Mouse (Mus musculus) hindbrain, embryonic 11.5 days (tissue): Measurements from ENCODE around the gene Gbgt1. TPM values are rescaled to one million over a fixed set of nuclear protein-coding genes. Genes with fewer than 3 reads are reported as not detected.

Experiments
- ATAC-seq: fragments of 200-750 bp; cut with Nextera tagmentation; 2 replicates; pipeline ENCODE4 v1.8.0; 2017; ENCODE audit warnings: mild to moderate bottlenecking, moderate TSS enrichment, moderate library complexity; ENCODE audit not compliant: low FRiP score
- DNase-seq: peaks from one replicate; pipeline ENCODE4 v3.0.0-alpha.2; 2015; ENCODE audit warnings: low spot score
- H3K27ac ChIP-seq: fragments of 300-500 bp; sonication (generic); 2 replicates; pipeline ENCODE4 v1.5.1; 2014; ENCODE audit warnings: mild to moderate bottlenecking, low read depth, low read length
- H3K27me3 ChIP-seq: fragments of 300-500 bp; sonication (generic); 2 replicates; pipeline ENCODE4 v1.6.1; 2014; ENCODE audit warnings: mild to moderate bottlenecking, low read length, moderate library complexity, mixed read lengths; ENCODE audit not compliant: control insufficient read depth, insufficient read depth
- H3K36me3 ChIP-seq: fragments of 300-500 bp; sonication (generic); 2 replicates; pipeline ENCODE4 v1.6.1; 2014; ENCODE audit warnings: mild to moderate bottlenecking, low read length, moderate library complexity, mixed read lengths; ENCODE audit not compliant: control insufficient read depth, insufficient read depth
- H3K4me1 ChIP-seq: fragments of 300-500 bp; sonication (generic); replicated peaks from 2 replicates; pipeline ENCODE4 v1.6.1; 2014; ENCODE audit warnings: low read length, mixed read lengths; ENCODE audit not compliant: control insufficient read depth, insufficient read depth
- H3K4me2 ChIP-seq: fragments of 300-500 bp; sonication (generic); replicated peaks from 2 replicates; pipeline ENCODE4 v1.6.1; 2014; ENCODE audit warnings: mild to moderate bottlenecking, low read depth, low read length
- H3K4me3 ChIP-seq: fragments of 300-500 bp; sonication (generic); 2 replicates; pipeline ENCODE4 v1.5.1; 2014; ENCODE audit warnings: low read depth, low read length
- H3K9ac ChIP-seq: fragments of 300-500 bp; sonication (generic); 2 replicates; pipeline ENCODE4 v1.6.1; 2014; ENCODE audit warnings: low read depth, low read length
- H3K9me3 ChIP-seq: fragments of 300-500 bp; sonication (generic); 2 replicates; pipeline ENCODE4 v1.6.1; 2016; ENCODE audit warnings: low read length; ENCODE audit not compliant: control insufficient read depth
- WGBS: fragments of 180-500 bp; shearing (Covaris S2); extraction: QIAGEN DNeasy Blood & Tissue Kit; methylation state at CpG from one replicate; pipeline ENCODE4 v1.1.7; 2014; 5-methylcytosine and 5-hydroxymethylcytosine counted together
- polyA plus RNA-seq: library from polyadenylated mRNA; unstranded; fragments of >200 nt; fragmentation: Nextera tagmentation; extraction: Ambion mirVana; gene quantifications from 2 replicates; pipeline ENCODE4 v1.2.1, GENCODE M21; 2014

Gene Gbgt1
- 0.38 and 1.1 TPM in 2 replicates for polyA plus RNA-seq

- Histone ChIP-seq H3K36me3 (no peaks in the 10 kb centered on the region), H3K4me3 (no peak within 1 kb of the TSS), H3K27ac (no peak within 1 kb of the TSS), H3K9me3 (no peaks in the 10 kb centered on the region), H3K4me2 (no peak within 1 kb of the TSS), H3K9ac (no peak within 1 kb of the TSS), H3K4me1 (no peaks in the 10 kb centered on the region), H3K27me3 (no peaks in the 10 kb centered on the region)
- no peak for ATAC-seq
- 83% methylated on average over 5 of the region's 5 CpGs for WGBS
- DNase-seq = no peak
Measured at GRCm38 (mm10) chr2:28496671-28497070, at the start of gene Gbgt1. Gbgt1 (plus strand) TSS chr2:28496891.

DNA sequence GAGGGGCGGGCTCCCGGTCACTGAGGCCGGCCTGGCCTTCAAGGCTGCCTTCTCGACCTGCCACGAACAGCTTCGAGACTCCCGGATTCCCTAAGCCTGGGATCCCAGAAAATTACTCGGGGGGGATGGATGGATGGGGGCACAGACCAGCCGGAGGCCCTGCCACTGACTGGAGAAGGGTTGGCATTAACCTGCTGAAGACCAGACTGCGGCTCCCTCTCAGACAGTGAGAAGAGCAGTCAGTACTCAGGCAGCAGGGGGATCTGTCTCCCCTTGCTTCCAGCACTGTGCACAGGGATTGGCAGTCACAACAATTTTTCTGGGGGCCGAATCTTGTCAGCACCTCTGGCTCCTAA, 49.4 kb upstream of the Gbgt1 start:
- ATAC-seq = 0 out of 2 replicates have a peak, but pooled peaks have one; percentile 43
- peaks cover 4% of the 10 kb centered on the region; the same call in 1 of the 2 replicates for H3K4me1 ChIP-seq
- 9% methylated on average over 11 of the region's 11 CpGs for WGBS
- H3K4me3 ChIP-seq = peak overlapping the region; percentile 77
- no peak for DNase-seq
- H3K4me2 ChIP-seq = peak overlapping the region; percentile 93
- no peaks in the 10 kb centered on the region for H3K9me3 ChIP-seq
- no peaks in the 10 kb centered on the region for H3K27me3 ChIP-seq
- H3K36me3 ChIP-seq = no peaks in the 10 kb centered on the region
- peak overlapping the region; percentile 85 for H3K9ac ChIP-seq
- no peak overlapping the region; the same call in 1 of the 2 replicates for H3K27ac ChIP-seq

GRCm38 (mm10) chr2:28451663-28452062, 45.0 kb upstream of the Gbgt1 start:
- no peak for ATAC-seq
- DNase-seq = no peak
- no peak overlapping the region for H3K4me3 ChIP-seq
- 93% methylated on average over 11 of the region's 11 CpGs for WGBS
- H3K9me3 ChIP-seq = no peaks in the 10 kb centered on the region
- no peak overlapping the region for H3K9ac ChIP-seq
- H3K4me2 ChIP-seq = no peak overlapping the region
- H3K36me3 ChIP-seq = no peaks in the 10 kb centered on the region
- H3K4me1 ChIP-seq = peaks cover 4% of the 10 kb centered on the region; the same call in 1 of the 2 replicates
- no peak overlapping the region for H3K27ac ChIP-seq
- H3K27me3 ChIP-seq = no peaks in the 10 kb centered on the region

GRCm38 (mm10) chr2:28453539-28453938, 43.2 kb upstream of the Gbgt1 start:
- H3K9me3 ChIP-seq = no peaks in the 10 kb centered on the region
- no peak overlapping the region for H3K27ac ChIP-seq
- no peaks in the 10 kb centered on the region for H3K36me3 ChIP-seq
- H3K4me3 ChIP-seq = no peak overlapping the region
- DNase-seq (no peak), ATAC-seq (no peak)
- H3K4me2 ChIP-seq = no peak overlapping the region
- H3K9ac ChIP-seq = no peak overlapping the region
- H3K27me3 ChIP-seq = no peaks in the 10 kb centered on the region
- WGBS = 85% methylated on average over 6 of the region's 6 CpGs
- H3K4me1 ChIP-seq = no peaks in the 10 kb centered on the region

GRCm38 (mm10) chr2:28456616-28457015, 40.1 kb upstream of the Gbgt1 start:
- Histone ChIP-seq H3K9me3 (no peaks in the 10 kb centered on the region), H3K4me3 (no peak overlapping the region), H3K27ac (no peak overlapping the region), H3K4me2 (no peak overlapping the region), H3K36me3 (no peaks in the 10 kb centered on the region), H3K9ac (no peak overlapping the region), H3K4me1 (no peaks in the 10 kb centered on the region), H3K27me3 (no peaks in the 10 kb centered on the region)
- DNase-seq (no peak), ATAC-seq (no peak)
- 90% methylated on average over 1 of the region's 1 CpGs for WGBS

GRCm38 (mm10) chr2:28463919-28464318, 32.8 kb upstream of the Gbgt1 start:
- H3K4me3 ChIP-seq = no peak overlapping the region
- 29% methylated on average over 3 of the region's 3 CpGs for WGBS
- no peak overlapping the region for H3K4me2 ChIP-seq
- DNase-seq = peak; percentile 70
- no peaks in the 10 kb centered on the region for H3K9me3 ChIP-seq
- peaks cover 9% of the 10 kb centered on the region; the same call in 1 of the 2 replicates for H3K4me1 ChIP-seq
- H3K9ac ChIP-seq = no peak overlapping the region
- no peaks in the 10 kb centered on the region for H3K27me3 ChIP-seq
- no peak for ATAC-seq
- no peak overlapping the region for H3K27ac ChIP-seq
- no peaks in the 10 kb centered on the region for H3K36me3 ChIP-seq

- no peak overlapping the region for H3K4me2 ChIP-seq
- no peak overlapping the region for H3K4me3 ChIP-seq
- H3K27me3 ChIP-seq = no peaks in the 10 kb centered on the region
- DNase-seq (no peak), ATAC-seq (no peak)
- H3K4me1 ChIP-seq = peaks cover 10% of the 10 kb centered on the region; the same call in 1 of the 2 replicates
- no peak overlapping the region for H3K27ac ChIP-seq
- no peak overlapping the region for H3K9ac ChIP-seq
- 81% methylated on average over 9 of the region's 9 CpGs for WGBS
- peaks cover 5% of the 10 kb centered on the region; the same call in 1 of the 2 replicates for H3K36me3 ChIP-seq
- H3K9me3 ChIP-seq = no peaks in the 10 kb centered on the region
Measured at GRCm38 (mm10) chr2:28464919-28465318, 31.8 kb upstream of the Gbgt1 start.

GRCm38 (mm10) chr2:28465836-28466518, 30.7 kb upstream of the Gbgt1 start, which contains the start of gene 1700007K13Rik:
1700007K13Rik (minus strand) TSS chr2:28466332.
- Histone ChIP-seq H3K27me3 (no peaks in the 10 kb centered on the region), H3K4me1 (peaks cover 10% of the 10 kb centered on the region; the same call in 1 of the 2 replicates), H3K9ac (peak within 1 kb of the TSS; percentile 47; the same call in 1 of the 2 replicates), H3K36me3 (peaks cover 6% of the 10 kb centered on the region; the same call in 1 of the 2 replicates), H3K4me3 (peak within 1 kb of the TSS; percentile 14; the same call in 1 of the 2 replicates), H3K4me2 (peak within 1 kb of the TSS; percentile 38), H3K27ac (no peak within 1 kb of the TSS), H3K9me3 (no peaks in the 10 kb centered on the region)
- ATAC-seq (peak; percentile 73), DNase-seq (peak; percentile 79)
- 7% methylated on average over 25 of the region's 25 CpGs for WGBS
